Mouse (Mus musculus) kidney, adult 9 months (tissue): Measurements from ENCODE around the gene Myo1b.
"Not testable (repeated sequence)": the region's sequence is repeated elsewhere in the genome, so short reads cannot be mapped to it uniquely, and the experiment has no call there.

Source experiments
- DNase-seq: peaks from one replicate; pipeline ENCODE4 v3.0.0; 2022

The Myo1b gene

GRCm38 (mm10) chr1:51894721-51895120 lies 21.1 kb downstream of the Myo1b start:
- no peak for DNase-seq

GRCm38 (mm10) chr1:51893521-51894355 lies 22.1 kb downstream of the Myo1b start:
- peak; percentile 53 for DNase-seq

GRCm38 (mm10) chr1:51892005-51892404 lies 23.9 kb downstream of the Myo1b start:
- DNase-seq: no peak

GRCm38 (mm10) chr1:51888046-51888813 lies 27.6 kb downstream of the Myo1b start:
- no peak for DNase-seq

- no peak for DNase-seq
Measured at GRCm38 (mm10) chr1:51885356-51885983, 30.4 kb downstream of the Myo1b start.

GRCm38 (mm10) chr1:51883211-51883610 lies 32.7 kb downstream of the Myo1b start:
- DNase-seq: no peak

GRCm38 (mm10) chr1:51882752-51883151 lies 33.1 kb downstream of the Myo1b start:
- DNase-seq: no peak

- no peak for DNase-seq
Measured at GRCm38 (mm10) chr1:51879927-51880814, 35.7 kb downstream of the Myo1b start.

- DNase-seq: peak; percentile 35
Measured at GRCm38 (mm10) chr1:51879333-51879770, 36.5 kb downstream of the Myo1b start.

GRCm38 (mm10) chr1:51875462-51876225 lies 40.2 kb downstream of the Myo1b start:
- no peak for DNase-seq

GRCm38 (mm10) chr1:51872493-51873261 lies 43.2 kb downstream of the Myo1b start:
- DNase-seq: no peak

GRCm38 (mm10) chr1:51871234-51871633 lies 44.6 kb downstream of the Myo1b start:
- not testable (repeated sequence) for DNase-seq

GRCm38 (mm10) chr1:51862828-51863421 lies 52.9 kb downstream of the Myo1b start:
- DNase-seq: no peak

GRCm38 (mm10) chr1:51860837-51861236 lies 55.0 kb downstream of the Myo1b start:
- no peak for DNase-seq

- no peak for DNase-seq
Measured at GRCm38 (mm10) chr1:51856946-51857345, 58.9 kb downstream of the Myo1b start.

- peak; percentile 26 for DNase-seq
Measured at GRCm38 (mm10) chr1:51856245-51856915, 59.5 kb downstream of the Myo1b start.

GRCm38 (mm10) chr1:51855541-51856244 lies 60.2 kb downstream of the Myo1b start:
- DNase-seq: peak; percentile 59

GRCm38 (mm10) chr1:51852314-51852713 lies 63.6 kb downstream of the Myo1b start:
- no peak for DNase-seq

GRCm38 (mm10) chr1:51849570-51850211 lies 66.2 kb downstream of the Myo1b start:
- peak; percentile 72 for DNase-seq
